Mouse (Mus musculus) liver, embryonic 13.5 days (tissue): Measurements from ENCODE around the gene Cbs. TPM values are rescaled to one million over a fixed set of nuclear protein-coding genes. Genes with fewer than 3 reads are reported as not detected.

Experiments
- ATAC-seq: fragments of 200-750 bp; cut with Nextera tagmentation; 2 replicates; pipeline ENCODE4 v1.8.0; 2017; ENCODE audit warnings: low read depth, mild to moderate bottlenecking, moderate number of reproducible peaks, moderate library complexity
- DNase-seq: peaks from one replicate; pipeline ENCODE4 v3.0.0; 2022
- H3K27ac ChIP-seq: fragments of 300-500 bp; sonication (generic); 2 replicates; pipeline ENCODE4 v1.5.1; 2015; ENCODE audit warnings: moderate library complexity, mild to moderate bottlenecking, inconsistent platforms
- H3K27me3 ChIP-seq: fragments of 300-500 bp; sonication (generic); 2 replicates; pipeline ENCODE4 v1.6.1; 2015; ENCODE audit warnings: mild to moderate bottlenecking, inconsistent platforms
- H3K36me3 ChIP-seq: fragments of 300-500 bp; sonication (generic); 2 replicates; pipeline ENCODE4 v1.6.1; 2015; ENCODE audit warnings: mild to moderate bottlenecking, inconsistent platforms
- H3K4me1 ChIP-seq: fragments of 300-500 bp; sonication (generic); replicated peaks from 2 replicates; pipeline ENCODE4 v1.6.1; 2015; ENCODE audit warnings: inconsistent platforms
- H3K4me2 ChIP-seq: fragments of 300-500 bp; sonication (generic); 2 replicates; pipeline ENCODE4 v1.6.1; 2015; ENCODE audit warnings: inconsistent platforms, mild to moderate bottlenecking, moderate library complexity
- H3K4me3 ChIP-seq: fragments of 300-500 bp; sonication (generic); replicated peaks from 2 replicates; pipeline ENCODE4 v1.5.1; 2015; ENCODE audit warnings: mild to moderate bottlenecking, inconsistent platforms
- H3K9ac ChIP-seq: fragments of 300-500 bp; sonication (generic); 2 replicates; pipeline ENCODE4 v1.6.1; 2015; ENCODE audit warnings: mild to moderate bottlenecking, inconsistent platforms
- H3K9me3 ChIP-seq: fragments of 300-500 bp; sonication (generic); replicated peaks from 2 replicates; pipeline ENCODE4 v1.6.1; 2016; ENCODE audit warnings: inconsistent platforms
- WGBS: fragments of 180-500 bp; shearing (Covaris S2); methylation state at CpG from one replicate; pipeline ENCODE4 v1.1.7; 2015; ENCODE audit not compliant: insufficient replicate concordance; 5-methylcytosine and 5-hydroxymethylcytosine counted together
- polyA plus RNA-seq: library from polyadenylated mRNA; unstranded; fragments of >200 nt; fragmentation: Nextera tagmentation; extraction: Ambion mirVana; gene quantifications from 2 replicates; pipeline ENCODE4 v1.2.1, GENCODE M21; 2015

Cbs gene
- polyA plus RNA-seq, 1 experiment from 2014 or later, result 11.0 TPM

DNA sequence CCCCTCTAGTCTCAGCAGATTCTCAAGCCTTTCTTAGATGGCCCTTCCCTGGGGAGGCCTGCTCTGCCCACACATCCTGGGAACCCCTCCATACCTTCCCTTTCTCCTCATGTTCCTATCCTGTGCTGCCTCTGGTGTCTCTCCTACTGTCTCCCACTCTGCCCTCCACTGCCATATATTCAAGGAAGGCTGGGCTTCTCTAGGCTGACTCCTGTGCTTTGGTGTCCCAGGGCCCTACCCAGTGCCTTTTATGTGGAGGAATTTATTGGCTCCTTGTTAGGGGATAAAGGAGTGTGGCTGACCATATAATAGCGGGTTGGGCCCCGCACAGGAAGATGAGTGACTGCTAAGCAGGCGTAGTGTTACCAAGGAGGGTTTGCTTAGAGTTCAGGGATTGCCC lies 53.9 kb downstream of the Cbs start:
- 72% methylated on average over 3 of the region's 3 CpGs for WGBS
- Histone ChIP-seq H3K27ac (no peak overlapping the region), H3K9ac (no peak overlapping the region)

DNA sequence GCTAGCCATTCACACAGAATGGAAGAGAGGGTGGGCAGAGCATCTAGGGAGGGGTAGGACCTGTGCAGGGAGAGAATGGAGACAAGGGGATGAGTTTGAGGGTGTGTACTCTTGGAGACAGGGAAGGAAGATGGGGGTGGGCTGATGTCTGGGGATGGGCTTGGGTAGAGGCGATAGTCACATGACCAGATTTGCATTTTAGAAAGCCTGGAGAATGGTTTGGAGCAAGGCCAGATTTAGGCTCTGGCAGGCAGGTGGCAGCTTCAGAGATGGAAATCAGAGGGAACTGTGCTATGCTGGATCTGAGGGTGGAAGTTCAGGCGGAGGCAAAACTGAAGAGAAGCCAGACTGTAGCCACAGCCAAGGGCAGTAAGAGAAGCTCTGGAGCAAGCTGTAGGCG lies 56.7 kb downstream of the Cbs start:
- Histone ChIP-seq H3K4me2 (no peak overlapping the region), H3K4me3 (no peak overlapping the region), H3K36me3 (peaks cover 7% of the 10 kb centered on the region; the same call in 1 of the 2 replicates), H3K27me3 (no peaks in the 10 kb centered on the region), H3K9me3 (no peaks in the 10 kb centered on the region), H3K4me1 (no peaks in the 10 kb centered on the region), H3K9ac (no peak overlapping the region), H3K27ac (no peak overlapping the region)
- ATAC-seq (no peak), DNase-seq (no peak)
- whole genome bisulfite sequencing, result 67% methylated on average over 3 of the region's 3 CpGs

More for the DNA sequence above, 53.9 kb downstream of the Cbs start:
- Histone ChIP-seq H3K4me2 (no peak overlapping the region), H3K27me3 (no peaks in the 10 kb centered on the region), H3K4me1 (peaks cover 10% of the 10 kb centered on the region; the same call in 1 of the 2 replicates), H3K4me3 (no peak overlapping the region), H3K36me3 (peaks cover 9% of the 10 kb centered on the region), H3K9me3 (no peaks in the 10 kb centered on the region)
- no peak for DNase-seq
- no peak for ATAC-seq

DNA sequence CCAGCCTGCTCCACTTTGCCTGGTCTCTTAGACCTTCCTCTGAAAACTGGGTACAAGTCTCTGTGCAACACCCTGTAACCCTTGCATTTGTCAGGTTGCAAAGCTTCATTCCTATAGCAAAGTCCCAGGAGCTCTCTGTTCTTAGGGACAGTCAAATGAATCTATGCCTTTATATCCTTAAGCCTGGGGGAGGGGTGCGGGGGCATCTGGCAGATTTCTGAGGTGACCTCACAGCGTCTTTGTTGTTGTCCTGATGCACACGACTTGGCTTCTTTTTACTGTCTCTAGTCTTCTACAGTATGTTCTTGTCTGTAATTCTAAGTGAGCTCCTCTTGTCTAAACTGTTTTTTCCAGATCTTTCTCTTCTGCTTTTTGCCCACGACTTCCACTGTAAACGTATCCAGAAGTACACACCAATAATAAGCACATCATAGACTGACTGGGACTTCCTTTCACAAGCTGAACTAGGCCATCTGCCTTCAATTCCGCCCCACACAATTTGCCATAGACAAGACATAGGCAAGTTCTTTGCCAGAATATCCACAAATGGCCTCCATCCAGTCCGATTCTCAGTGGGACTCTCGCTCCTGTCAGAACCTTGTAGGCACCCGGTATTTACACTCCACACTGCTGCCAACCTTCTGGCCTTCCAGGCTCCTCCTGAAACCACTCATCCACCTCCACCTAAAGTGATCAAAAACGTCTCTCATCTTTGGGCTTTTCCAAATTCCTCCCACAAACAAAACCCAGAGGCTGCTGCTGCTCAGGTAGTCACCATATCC lies 60.5 kb downstream of the Cbs start:
- DNase-seq (no peak), ATAC-seq (no peak)
- peaks cover 4% of the 10 kb centered on the region; the same call in 1 of the 2 replicates for H3K4me1 ChIP-seq
- H3K9ac ChIP-seq, result no peak overlapping the region
- no peaks in the 10 kb centered on the region for H3K9me3 ChIP-seq
- no peak overlapping the region for H3K4me3 ChIP-seq
- H3K27me3 ChIP-seq, result no peaks in the 10 kb centered on the region
- 0 out of 2 replicates have a peak, but pooled peaks cover 4% of the 10 kb centered on the region for H3K36me3 ChIP-seq
- no peak overlapping the region for H3K4me2 ChIP-seq
- WGBS, result 66% methylated on average over 10 of the region's 10 CpGs
- no peak overlapping the region for H3K27ac ChIP-seq

- no peak for ATAC-seq
- 56% methylated on average over 7 of the region's 7 CpGs for WGBS
- DNase-seq, result no peak
Observed at GRCm38 (mm10) chr17:31574662-31575061, 62.4 kb downstream of the Cbs start.

GRCm38 (mm10) chr17:31571689-31572088 lies 65.3 kb downstream of the Cbs start:
- Histone ChIP-seq H3K27ac (no peak overlapping the region), H3K27me3 (no peaks in the 10 kb centered on the region), H3K4me2 (no peak overlapping the region), H3K9ac (no peak overlapping the region), H3K4me1 (peaks cover 29% of the 10 kb centered on the region), H3K9me3 (no peaks in the 10 kb centered on the region), H3K4me3 (no peak overlapping the region), H3K36me3 (0 out of 2 replicates have a peak, but pooled peaks cover 4% of the 10 kb centered on the region)
- ATAC-seq, result no peak
- WGBS, result 78% methylated on average over 5 of the region's 5 CpGs
- DNase-seq, result no peak

More at GRCm38 (mm10) chr17:31574662-31575061, 62.4 kb downstream of the Cbs start:
- Histone ChIP-seq H3K27me3 (no peaks in the 10 kb centered on the region), H3K36me3 (0 out of 2 replicates have a peak, but pooled peaks cover 4% of the 10 kb centered on the region), H3K4me1 (peaks cover 11% of the 10 kb centered on the region; the same call in 1 of the 2 replicates), H3K9me3 (no peaks in the 10 kb centered on the region), H3K9ac (no peak overlapping the region), H3K27ac (no peak overlapping the region), H3K4me3 (no peak overlapping the region), H3K4me2 (no peak overlapping the region)

DNA sequence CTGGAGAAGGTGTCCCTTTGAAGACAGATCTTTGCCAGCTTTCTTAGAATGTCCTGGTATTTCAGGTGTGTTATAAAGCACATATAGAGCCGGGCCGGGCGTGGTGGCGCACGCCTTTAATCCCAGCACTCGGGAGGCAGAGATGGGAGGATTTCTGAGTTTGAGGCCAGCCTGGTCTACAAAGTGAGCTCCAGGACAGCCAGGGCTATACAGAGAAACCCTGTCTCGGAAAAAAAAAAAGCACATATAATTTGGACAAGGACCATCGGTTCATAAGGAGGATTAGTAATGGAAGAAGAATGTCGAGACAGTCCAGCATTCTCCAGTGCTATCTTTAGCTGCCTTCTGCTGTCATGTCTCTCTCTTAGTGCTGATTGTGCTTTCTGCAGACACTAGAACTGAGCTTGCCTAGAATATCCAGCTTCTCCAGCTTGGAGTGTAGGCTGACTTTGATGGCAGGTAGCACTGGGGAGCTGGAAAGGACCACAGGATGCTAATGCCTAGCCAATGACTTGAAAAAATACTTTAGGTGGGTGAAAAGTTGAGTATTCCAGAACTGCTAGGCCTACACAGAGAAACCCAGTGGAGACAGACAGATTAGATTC lies 66.6 kb downstream of the Cbs start:
- Histone ChIP-seq H3K9ac (no peak overlapping the region), H3K9me3 (no peaks in the 10 kb centered on the region), H3K4me2 (no peak overlapping the region), H3K36me3 (0 out of 2 replicates have a peak, but pooled peaks cover 1% of the 10 kb centered on the region), H3K4me3 (no peak overlapping the region), H3K27me3 (no peaks in the 10 kb centered on the region), H3K27ac (no peak overlapping the region), H3K4me1 (peaks cover 42% of the 10 kb centered on the region)
- ATAC-seq (peak; percentile 63; the same call in 1 of the 2 replicates), DNase-seq (no peak)
- 74% methylated on average over 9 of the region's 9 CpGs for WGBS

- Histone ChIP-seq H3K4me1 (peaks cover 42% of the 10 kb centered on the region), H3K27ac (no peak overlapping the region), H3K4me3 (no peak overlapping the region), H3K36me3 (no peaks in the 10 kb centered on the region), H3K4me2 (no peak overlapping the region), H3K27me3 (no peaks in the 10 kb centered on the region), H3K9me3 (no peaks in the 10 kb centered on the region), H3K9ac (no peak overlapping the region)
- no peak for DNase-seq
- no peak for ATAC-seq
- 81% methylated on average over 1 of the region's 1 CpGs for WGBS
Observed at GRCm38 (mm10) chr17:31569756-31570155, 67.3 kb downstream of the Cbs start.

DNA sequence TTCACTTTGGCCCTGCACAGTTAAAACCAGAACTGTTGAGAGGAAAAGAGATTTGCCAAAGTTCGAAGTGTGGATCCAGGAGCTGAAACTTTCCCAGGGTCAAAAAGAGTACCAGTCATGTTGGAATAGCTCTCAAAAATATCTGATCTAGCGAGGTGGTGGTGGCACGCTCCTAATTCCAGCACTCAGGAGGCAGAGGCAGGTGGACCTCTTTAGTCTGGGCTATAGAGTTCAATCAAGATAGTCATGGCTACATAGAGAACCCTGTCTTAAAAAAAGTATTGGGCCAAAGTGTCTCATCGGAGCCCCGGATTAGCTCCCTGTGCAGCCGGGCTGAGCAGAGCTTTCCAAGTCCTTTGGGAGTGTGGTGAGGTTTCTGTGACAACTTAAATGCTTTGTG lies 70.8 kb downstream of the Cbs start:
- WGBS, result 68% methylated on average over 6 of the region's 6 CpGs
- Histone ChIP-seq H3K4me2 (peak overlapping the region; percentile 98), H3K4me1 (peaks cover 49% of the 10 kb centered on the region), H3K36me3 (no peaks in the 10 kb centered on the region), H3K9me3 (no peaks in the 10 kb centered on the region), H3K27ac (peak overlapping the region; percentile 93; the same call in 1 of the 2 replicates), H3K9ac (peak overlapping the region; percentile 96), H3K27me3 (no peaks in the 10 kb centered on the region), H3K4me3 (peak overlapping the region; percentile 94)
- DNase-seq, result no peak
- ATAC-seq, result no peak

DNA sequence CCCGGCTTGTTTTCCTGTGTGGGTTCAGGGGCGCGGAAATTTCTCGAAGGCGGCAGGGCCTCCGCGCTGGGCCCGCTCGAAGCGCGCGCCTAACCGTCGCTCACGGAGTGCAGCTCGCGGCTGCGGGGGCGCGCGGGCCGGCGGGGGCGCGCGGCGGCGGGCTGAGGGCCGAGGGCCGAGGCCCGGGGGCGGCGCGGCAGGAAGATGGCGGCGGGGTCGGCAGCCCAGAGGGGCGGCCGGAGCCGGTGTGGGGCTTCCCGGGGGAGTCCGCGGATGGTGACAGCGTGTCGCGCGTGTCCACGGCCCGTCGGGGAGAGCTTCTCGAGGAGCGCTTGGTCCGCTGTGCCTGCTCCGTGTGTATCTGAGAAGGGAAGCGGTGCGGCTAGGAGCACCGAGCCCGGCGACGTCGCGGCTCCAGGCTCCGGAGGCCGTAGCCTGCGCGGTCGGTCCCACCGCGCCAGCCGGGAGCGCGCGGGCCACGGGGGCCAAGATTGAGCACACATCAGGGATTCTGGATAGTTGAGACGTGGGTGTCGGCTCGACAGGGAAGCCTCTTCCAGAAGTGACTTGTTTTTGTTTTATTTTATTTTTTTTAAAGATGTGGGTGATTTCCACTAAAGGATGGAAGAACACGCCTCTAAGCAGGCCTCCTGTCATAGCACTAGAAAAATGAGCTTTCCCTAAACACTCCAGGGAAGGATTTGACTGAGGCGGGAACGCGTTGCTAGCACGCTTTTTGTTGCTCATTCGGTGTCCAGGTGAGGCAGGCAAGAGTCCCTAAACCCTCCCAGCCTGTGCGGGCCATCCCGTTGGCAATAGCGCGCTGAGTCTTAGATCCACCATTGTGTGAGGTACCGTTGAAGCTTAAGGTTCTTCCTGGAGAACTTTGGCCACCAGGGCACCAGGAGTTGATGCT lies 71.6 kb downstream of the Cbs start:
- Histone ChIP-seq H3K27me3 (no peaks in the 10 kb centered on the region), H3K27ac (peak overlapping the region; percentile 93), H3K36me3 (no peaks in the 10 kb centered on the region), H3K9ac (peak overlapping the region; percentile 96), H3K9me3 (no peaks in the 10 kb centered on the region), H3K4me1 (peaks cover 45% of the 10 kb centered on the region), H3K4me3 (peak overlapping the region; percentile 94), H3K4me2 (peak overlapping the region; percentile 98)
- peak; percentile 21 for ATAC-seq
- under 1% methylated on average over 87 of the region's 88 CpGs for WGBS
- DNase-seq, result peak; percentile 52

- under 1% methylated on average over 44 of the region's 44 CpGs for WGBS
- no peak for DNase-seq
Observed at GRCm38 (mm10) chr17:31564858-31565140, 72.2 kb downstream of the Cbs start.

More at GRCm38 (mm10) chr17:31564858-31565140, 72.2 kb downstream of the Cbs start:
- no peaks in the 10 kb centered on the region for H3K36me3 ChIP-seq
- no peaks in the 10 kb centered on the region for H3K27me3 ChIP-seq
- H3K4me1 ChIP-seq, result peaks cover 42% of the 10 kb centered on the region
- H3K9me3 ChIP-seq, result no peaks in the 10 kb centered on the region
- H3K9ac ChIP-seq, result peak overlapping the region; percentile 96
- H3K27ac ChIP-seq, result peak overlapping the region; percentile 93
- no peak for ATAC-seq
- peak overlapping the region; percentile 98 for H3K4me2 ChIP-seq
- H3K4me3 ChIP-seq, result peak overlapping the region; percentile 94
